Mouse (Mus musculus): ENCODE measurements around the gene Prmt9.
A peak's percentile ranks its signal among the peaks of the same experiment; 100 is the strongest.

Prmt9 gene

DNA sequence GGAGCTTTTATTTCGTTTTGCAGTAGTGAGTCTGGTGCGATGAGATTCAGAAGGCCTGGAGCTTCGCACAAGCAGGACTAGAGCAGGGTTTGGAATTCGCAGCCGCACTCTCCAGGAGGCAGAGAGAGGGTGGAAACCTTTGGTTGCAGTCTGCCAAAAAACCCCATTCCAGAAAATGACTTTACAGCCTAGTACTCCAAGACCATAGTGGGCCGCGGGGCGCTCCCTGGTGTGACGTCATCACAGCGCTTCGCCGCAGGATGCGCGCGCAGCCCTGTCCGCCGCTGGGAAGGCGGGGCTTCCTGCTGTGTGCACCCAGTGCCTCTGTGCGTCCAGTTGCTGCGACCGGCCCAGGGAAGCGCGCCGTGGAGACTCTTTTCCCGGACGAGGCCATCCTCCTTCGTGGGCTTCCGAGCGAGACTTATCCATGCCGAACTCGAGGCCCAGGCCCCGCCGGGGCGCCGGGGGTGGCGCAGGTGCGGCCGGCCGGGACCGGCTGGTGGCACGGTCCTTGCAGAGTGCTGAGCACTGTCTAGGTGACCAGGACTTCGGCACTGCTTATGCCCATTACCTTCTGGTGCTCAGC is at the start of gene Prmt9:
TSS of gene Prmt9 (plus strand) at position 277 of the 586 bp plus-strand sequence.
- peak; percentile 89 for DNase-seq

GRCm38 (mm10) chr8:77500264-77500663 is 48.9 kb upstream of the Prmt9 start:
- DNase-seq, result no peak

GRCm38 (mm10) chr8:77501131-77501530 is 48.1 kb upstream of the Prmt9 start:
- no peak for DNase-seq

DNA sequence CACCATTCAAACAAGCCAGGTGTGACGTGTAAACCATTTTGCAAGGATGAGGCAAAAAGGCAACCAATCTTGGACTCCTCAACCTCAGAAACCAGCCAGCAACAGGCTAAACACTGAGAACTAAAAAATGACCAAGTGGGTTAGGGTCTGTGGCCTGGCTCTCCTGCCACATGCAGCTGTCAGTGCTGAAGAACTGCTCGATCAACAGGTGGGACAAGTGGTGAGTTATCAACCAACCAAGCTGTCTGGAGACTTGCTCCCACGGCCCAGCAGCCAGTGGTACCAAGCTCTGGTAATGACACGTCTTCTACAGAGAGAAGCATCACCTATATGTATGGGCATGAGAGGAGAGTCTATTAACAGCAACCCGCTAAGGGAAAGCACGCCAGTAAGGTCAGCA is 46.6 kb upstream of the Prmt9 start:
- DNase-seq, result no peak

DNA sequence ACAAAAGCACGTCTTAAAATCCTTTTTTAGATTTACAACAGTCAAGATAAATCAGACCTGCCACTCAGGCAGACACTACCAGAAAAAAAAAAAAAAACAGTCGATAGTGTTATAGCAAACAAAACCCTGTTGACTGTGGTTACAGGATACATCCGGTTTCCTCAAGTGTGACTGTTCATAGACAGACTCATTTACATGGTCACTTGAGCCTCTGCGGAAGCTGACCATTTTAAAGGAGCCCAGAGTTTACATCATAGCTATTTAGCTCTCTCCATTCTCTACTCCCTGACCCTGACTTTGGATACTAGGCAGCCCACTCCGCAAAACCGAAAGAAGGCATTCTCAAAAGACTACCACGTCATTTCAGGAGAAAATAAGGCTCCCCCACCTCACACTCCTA is 42.7 kb upstream of the Prmt9 start:
- DNase-seq, result no peak

- DNase-seq, result no peak
Measured at GRCm38 (mm10) chr8:77507510-77508035, 41.6 kb upstream of the Prmt9 start.

DNA sequence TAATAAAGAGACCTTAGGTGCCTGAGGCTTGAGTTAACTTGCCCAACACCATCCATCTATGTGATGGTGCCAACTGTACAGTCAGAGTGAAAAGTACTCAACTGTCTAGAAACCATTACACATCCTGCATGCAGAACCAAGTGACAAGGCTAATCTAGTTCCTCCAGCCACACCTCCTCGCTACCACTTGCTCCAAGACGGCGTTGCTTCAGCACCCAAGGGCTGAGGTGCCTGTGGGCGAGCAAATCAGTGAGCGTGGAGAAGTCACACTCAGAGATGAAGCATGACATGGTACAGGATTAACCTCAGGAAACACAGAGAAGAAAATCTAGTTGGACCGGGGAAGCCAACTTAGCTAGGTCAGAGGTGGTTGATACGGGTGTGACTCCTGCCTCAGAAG is 40.2 kb upstream of the Prmt9 start:
- DNase-seq, result no peak

GRCm38 (mm10) chr8:77510426-77510825 is 38.8 kb upstream of the Prmt9 start:
- DNase-seq, result no peak

DNA sequence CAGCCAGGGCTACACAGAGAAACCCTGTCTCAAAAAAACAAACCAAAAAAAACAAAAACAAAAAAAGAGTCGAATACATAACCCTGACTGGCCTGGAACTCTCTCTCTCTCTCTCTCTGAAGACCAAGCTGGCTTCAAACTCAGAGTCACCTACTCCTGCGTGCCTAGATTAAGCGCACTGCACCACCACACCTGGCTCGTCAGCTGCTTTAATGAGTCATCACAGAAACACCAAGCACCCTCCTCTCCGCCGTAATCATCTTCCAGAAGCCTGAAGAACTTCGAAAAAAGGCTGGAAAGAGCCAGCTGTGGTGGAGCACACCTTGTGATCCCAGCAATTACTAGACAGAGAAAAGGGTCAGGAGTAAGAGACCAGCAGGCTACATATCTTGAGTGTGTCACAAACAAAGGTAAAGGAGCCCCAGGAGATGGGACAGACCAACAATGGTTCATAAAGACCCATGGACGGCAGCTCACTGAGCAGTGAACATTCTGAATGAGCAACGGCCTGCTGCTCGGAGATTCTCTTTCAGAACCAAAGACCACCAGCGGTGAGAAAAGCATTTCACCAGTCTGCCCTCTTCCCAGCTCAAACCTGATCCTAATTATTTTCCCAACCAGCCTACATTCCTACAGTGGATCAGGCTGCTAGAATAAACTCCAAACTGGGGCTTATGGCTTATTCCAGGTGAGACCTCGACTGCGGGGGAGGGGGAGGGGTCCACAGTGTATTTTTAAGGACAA is 37.3 kb upstream of the Prmt9 start:
- DNase-seq, result no peak

- no peak for DNase-seq
Measured at GRCm38 (mm10) chr8:77515201-77515600, 34.0 kb upstream of the Prmt9 start.

DNA sequence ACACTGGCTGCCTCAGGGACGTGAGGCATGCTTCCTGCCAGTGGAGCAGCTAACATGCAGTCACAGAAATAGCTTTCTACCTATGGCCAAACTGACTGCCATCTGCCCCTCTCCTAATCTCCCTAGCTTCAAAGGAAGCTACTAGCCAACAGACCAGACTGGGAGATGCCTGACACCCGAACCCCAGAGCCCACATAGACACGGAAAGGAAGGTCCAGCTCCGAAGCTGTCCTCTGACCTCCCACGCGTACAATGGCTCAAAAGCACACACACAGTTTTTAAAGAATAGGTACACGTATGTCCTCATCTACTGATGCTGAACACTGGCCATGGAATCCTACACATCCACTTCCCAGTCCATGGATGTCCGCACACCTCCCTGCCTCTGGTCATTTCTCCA is 33.4 kb upstream of the Prmt9 start:
- DNase-seq, result peak; percentile 44

GRCm38 (mm10) chr8:77516845-77517244 is 32.4 kb upstream of the Prmt9 start:
- peak; percentile 24 for DNase-seq

DNA sequence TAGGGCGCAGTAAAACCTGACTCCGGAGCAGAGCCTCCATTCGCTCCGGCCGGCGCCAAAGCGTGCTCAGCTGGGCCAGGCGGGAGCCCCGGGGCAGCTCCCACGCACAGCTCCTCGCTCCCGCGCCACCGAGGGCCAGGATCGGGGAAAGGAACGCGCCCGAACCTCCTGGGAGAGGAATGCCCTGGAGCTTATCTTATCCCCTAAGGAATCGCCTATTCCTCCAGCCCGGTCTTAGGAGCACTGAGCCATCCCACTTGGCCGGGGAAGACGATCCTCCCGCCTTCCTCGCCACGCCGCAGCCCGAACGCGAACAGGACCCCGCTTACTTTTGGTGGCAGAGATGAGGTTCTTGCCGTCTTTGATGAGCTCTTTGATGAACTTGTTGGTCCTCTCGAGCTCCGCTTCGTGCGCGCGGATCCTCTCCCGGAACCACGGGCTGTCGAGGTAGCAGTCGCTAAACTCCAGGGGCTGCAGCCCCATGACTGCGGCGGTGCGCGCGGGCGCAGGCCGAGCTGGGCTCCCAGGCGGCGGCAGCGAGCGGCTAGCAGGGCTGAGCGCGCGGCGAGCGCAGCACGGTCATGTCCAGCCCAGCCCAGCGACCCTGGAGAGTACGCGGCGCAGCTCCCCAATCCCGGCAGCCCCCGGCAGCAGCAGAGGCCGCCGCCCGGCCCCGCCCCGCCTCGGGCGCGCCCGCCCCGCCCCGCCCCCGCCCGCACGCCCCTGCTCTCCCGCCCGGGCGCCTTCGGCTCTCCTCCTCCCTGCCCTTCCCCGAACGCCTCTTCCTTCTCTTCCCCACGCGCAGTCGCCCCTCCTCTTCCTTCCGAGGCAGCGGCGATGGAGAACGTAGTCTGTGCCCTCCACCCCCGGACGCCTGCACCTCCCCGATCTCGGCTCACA is 31.6 kb upstream of the Prmt9 start, which contains the start of gene Arhgap10:
TSS of gene Arhgap10 (minus strand) at position 653 of the 900 bp plus-strand sequence.
- DNase-seq, result peak; percentile 76

DNA sequence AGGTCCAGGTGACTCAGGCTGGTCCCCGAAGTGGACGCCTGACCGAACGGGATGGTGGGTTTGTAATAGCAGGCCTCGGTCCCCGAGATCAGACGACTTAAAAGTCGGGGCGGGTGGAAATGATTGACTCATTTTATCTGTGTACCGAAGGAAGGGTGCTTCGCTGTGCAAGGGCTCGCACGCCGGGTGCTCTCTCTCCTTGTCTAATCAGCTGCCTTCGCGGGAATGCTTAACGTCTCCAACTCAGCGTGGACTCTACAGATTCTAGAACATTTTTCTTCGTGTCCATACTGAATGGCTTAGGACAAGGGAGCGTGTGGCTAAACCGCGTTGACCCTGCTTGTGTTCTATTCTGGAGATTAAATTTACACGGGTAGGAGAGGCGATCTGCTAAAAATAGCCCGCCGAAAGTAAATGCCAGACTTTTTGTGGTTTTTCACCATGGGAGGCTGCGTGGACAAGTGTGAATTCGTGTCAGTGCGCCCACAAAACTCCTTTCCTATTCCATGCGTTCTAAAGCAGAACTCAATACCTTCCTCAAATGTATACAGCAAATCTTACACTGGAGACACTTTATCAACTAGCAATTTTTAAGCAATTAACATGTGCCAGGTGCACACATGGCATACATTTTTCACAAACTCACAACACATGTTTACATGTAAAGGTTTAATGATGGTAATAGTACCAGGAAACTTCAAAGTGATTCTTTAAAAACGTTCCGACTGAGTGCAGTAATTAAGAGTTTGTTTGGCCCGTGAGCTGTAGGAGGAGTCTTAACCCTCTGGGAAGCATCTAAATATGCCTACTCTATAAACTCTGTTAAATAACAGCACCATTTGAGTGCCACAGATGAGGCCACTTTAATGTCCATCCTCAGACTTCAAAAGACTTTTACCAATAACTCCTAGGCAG is 30.7 kb upstream of the Prmt9 start:
- no peak for DNase-seq

GRCm38 (mm10) chr8:77520601-77521000 is 28.6 kb upstream of the Prmt9 start:
- no peak for DNase-seq

- no peak for DNase-seq
Measured at GRCm38 (mm10) chr8:77521028-77521785, 28.0 kb upstream of the Prmt9 start.

GRCm38 (mm10) chr8:77522984-77523383 is 26.2 kb upstream of the Prmt9 start:
- no peak for DNase-seq

DNA sequence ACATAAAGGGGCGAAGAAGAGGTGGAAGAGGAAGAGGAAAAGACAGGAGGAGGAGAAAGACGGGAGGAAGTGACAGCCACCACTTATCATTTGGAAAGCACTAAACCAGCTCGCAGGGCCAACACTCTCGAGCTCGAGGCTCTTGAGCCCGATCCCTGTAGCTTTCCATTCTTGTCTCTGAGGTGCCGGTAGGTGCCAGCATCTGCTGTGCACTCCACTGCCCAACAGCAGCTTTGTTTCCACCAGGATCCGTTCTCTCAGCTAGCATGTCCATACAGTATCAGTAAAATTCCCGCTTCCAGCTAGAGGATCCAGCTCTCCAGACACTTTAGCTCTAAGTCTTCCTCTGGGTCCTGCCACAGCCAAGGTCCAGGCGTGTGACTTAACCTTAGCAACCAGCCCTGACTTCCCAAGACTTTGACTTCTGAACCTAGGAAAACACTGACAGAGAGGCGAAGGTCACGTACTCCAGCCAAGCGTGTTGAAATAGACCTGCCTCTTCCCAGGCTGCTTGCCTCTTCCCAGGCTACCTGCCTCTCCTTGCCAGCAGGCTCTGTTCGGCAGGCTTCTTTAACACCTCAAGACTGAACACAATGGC is 25.1 kb upstream of the Prmt9 start:
- no peak for DNase-seq

GRCm38 (mm10) chr8:77524906-77525305 is 24.3 kb upstream of the Prmt9 start:
- no peak for DNase-seq

- DNase-seq, result no peak
Measured at GRCm38 (mm10) chr8:77526130-77526529, 23.1 kb upstream of the Prmt9 start.

All from cerebellum, adult 8-10 months (tissue).